Mouse (Mus musculus) forebrain, embryonic 13.5 days (tissue): ENCODE data around the gene Natd1. TPM values are rescaled to one million over a fixed set of nuclear protein-coding genes. Genes with fewer than 3 reads are reported as not detected.

Experiments
- ATAC-seq: fragments of 200-750 bp; cut with Nextera tagmentation; 2 replicates; pipeline ENCODE4 v1.8.0; 2017
- H3K27ac ChIP-seq: fragments of 300-500 bp; sonication (generic); 2 replicates; pipeline ENCODE4 v1.5.1; 2015; ENCODE audit warnings: inconsistent platforms, mild to moderate bottlenecking, moderate library complexity
- H3K27me3 ChIP-seq: fragments of 300-500 bp; sonication (generic); 2 replicates; pipeline ENCODE4 v1.6.1; 2015; ENCODE audit warnings: mild to moderate bottlenecking, inconsistent platforms
- H3K36me3 ChIP-seq: fragments of 300-500 bp; sonication (generic); 2 replicates; pipeline ENCODE4 v1.6.1; 2015; ENCODE audit warnings: mild to moderate bottlenecking, inconsistent platforms; ENCODE audit not compliant: poor library complexity, severe bottlenecking
- H3K4me1 ChIP-seq: fragments of 300-500 bp; sonication (generic); 2 replicates; pipeline ENCODE4 v1.6.1; 2015; ENCODE audit warnings: inconsistent platforms
- H3K4me2 ChIP-seq: fragments of 300-500 bp; sonication (generic); 2 replicates; pipeline ENCODE4 v1.6.1; 2015; ENCODE audit warnings: inconsistent platforms, mild to moderate bottlenecking, moderate library complexity
- H3K4me3 ChIP-seq: fragments of 300-500 bp; sonication (generic); 2 replicates; pipeline ENCODE4 v1.5.1; 2015; ENCODE audit warnings: mild to moderate bottlenecking, inconsistent platforms
- H3K9ac ChIP-seq: fragments of 300-500 bp; sonication (generic); 2 replicates; pipeline ENCODE4 v1.6.1; 2015; ENCODE audit warnings: mild to moderate bottlenecking, inconsistent platforms
- H3K9me3 ChIP-seq: fragments of 300-500 bp; sonication (generic); replicated peaks from 2 replicates; pipeline ENCODE4 v1.6.1; 2016; ENCODE audit warnings: inconsistent platforms
- WGBS: fragments of 180-500 bp; shearing (Covaris S2); methylation state at CpG from one replicate; pipeline ENCODE4 v1.1.7; 2015; 5-methylcytosine and 5-hydroxymethylcytosine counted together
- polyA plus RNA-seq: library from polyadenylated mRNA; unstranded; fragments of >200 nt; fragmentation: Nextera tagmentation; extraction: Ambion mirVana; gene quantifications from 2 replicates; pipeline ENCODE4 v1.2.1, GENCODE M21; 2015

The Natd1 gene
- polyA plus RNA-seq, 1 experiment from 2014 or later: 33.7 TPM

DNA sequence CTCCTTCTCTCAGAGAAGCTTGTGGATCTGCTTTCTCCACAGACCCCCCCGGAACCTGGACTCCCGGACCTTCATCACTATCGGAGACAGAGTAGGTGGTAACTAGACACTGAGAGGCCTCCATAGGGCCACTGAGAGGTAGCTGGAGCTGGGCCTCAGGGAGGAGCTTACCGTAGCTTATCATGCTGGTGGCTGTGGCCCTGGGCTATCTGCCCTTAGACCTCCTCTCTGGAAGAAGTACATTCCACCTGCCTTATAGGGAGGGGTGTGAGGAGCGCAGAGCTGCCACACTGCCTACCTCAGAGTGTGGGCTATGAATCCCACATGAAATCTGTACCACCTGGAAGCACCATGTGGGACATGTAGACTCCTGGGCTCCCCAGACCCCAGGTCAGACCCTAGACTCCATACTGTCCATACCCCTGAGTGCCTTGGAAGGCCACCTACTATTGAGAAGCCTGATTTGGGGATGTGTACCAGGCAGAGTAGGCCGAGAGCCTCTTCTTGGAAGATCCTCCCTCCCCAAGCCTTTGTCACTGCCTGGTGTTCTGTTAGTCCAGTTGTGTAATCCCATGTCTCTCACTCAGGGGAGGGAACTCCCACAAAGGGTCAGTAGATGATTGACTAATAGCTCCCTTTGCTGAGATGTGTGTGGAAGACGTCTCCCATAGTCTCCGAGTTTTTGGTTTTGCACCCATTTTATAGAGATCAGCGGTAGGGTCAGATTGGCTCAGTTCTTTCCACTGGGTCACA is 27.9 kb upstream of the Natd1 start:
- 96% methylated on average over 9 of the region's 9 CpGs for WGBS
- H3K36me3 ChIP-seq: peaks cover 56% of the 10 kb centered on the region
- H3K9me3 ChIP-seq: no peaks in the 10 kb centered on the region
- H3K27me3 ChIP-seq: no peaks in the 10 kb centered on the region
- no peaks in the 10 kb centered on the region for H3K4me1 ChIP-seq
- no peak overlapping the region for H3K27ac ChIP-seq
- no peak overlapping the region for H3K4me2 ChIP-seq
- ATAC-seq: no peak
- no peak overlapping the region for H3K9ac ChIP-seq
- no peak overlapping the region for H3K4me3 ChIP-seq

DNA sequence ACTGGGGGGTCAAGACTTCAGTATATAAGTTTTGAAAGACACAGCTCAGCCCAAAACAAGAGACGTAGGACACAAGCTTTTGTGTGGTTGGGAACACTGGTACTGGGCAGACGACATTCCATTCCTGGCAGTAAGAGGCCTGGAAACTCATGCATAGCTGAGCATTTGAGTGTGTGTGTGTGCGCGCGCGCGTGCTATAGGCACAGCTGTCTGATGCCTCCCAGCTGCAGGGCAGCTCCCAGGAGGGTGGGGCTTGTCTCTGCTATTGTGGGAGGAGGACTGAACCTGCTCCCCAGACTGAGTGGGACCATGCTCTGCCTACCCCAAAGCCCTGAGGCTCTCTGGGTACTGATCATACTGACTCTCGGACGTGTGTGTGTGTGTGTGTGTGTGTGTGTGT is 26.8 kb upstream of the Natd1 start:
- no peaks in the 10 kb centered on the region for H3K4me1 ChIP-seq
- H3K27ac ChIP-seq: no peak overlapping the region
- peaks cover 45% of the 10 kb centered on the region for H3K36me3 ChIP-seq
- no peak for ATAC-seq
- H3K9ac ChIP-seq: no peak overlapping the region
- no peaks in the 10 kb centered on the region for H3K27me3 ChIP-seq
- 72% methylated on average over 9 of the region's 9 CpGs for WGBS
- no peaks in the 10 kb centered on the region for H3K9me3 ChIP-seq
- no peak overlapping the region for H3K4me2 ChIP-seq
- H3K4me3 ChIP-seq: no peak overlapping the region

DNA sequence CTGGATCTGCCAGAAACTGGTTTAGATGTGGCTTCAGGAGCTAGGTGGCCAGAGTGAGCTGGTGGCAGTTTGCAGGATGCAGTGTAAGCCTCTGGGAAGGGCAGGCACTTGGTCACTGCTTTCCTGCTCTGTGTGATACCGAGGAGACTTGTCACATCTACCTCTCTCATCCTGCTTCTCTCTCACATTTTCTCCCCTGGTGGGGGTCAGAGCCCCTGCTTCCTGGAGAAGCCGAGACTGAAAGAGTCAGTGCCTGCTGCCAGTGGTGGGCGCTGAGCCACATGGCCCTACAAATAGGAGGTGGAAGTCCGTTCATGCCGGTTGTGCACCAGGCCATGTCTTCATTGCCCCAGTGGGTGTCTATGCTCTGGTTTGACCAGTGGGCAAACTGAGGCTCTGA is 26.0 kb upstream of the Natd1 start:
- Histone ChIP-seq H3K36me3 (peaks cover 36% of the 10 kb centered on the region), H3K27ac (no peak overlapping the region), H3K4me3 (no peak overlapping the region), H3K27me3 (no peaks in the 10 kb centered on the region), H3K4me2 (no peak overlapping the region), H3K9ac (no peak overlapping the region), H3K9me3 (no peaks in the 10 kb centered on the region), H3K4me1 (0 out of 2 replicates have a peak, but pooled peaks cover 2% of the 10 kb centered on the region)
- 90% methylated on average over 5 of the region's 5 CpGs for WGBS
- ATAC-seq: no peak

DNA sequence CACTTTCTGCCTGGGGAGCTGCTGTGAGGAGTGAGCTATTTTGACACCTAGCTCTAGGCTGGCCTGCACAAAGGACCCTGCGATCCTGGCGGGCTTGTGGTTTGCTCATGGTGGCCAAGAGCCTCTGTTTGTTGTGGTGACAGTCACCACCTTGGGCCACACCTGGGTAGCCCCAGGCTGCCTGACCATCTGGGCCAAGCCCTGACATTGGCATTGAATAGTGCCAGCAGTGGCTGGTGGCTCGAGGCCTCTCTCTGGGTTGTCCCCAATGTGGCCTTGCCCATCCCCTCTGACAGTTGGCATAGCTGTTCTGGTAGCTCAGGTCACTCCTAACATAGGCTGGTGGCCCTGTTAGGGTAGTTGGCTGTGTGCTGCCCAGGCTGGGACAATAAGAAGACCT is 24.9 kb upstream of the Natd1 start:
- no peak for ATAC-seq
- H3K4me1 ChIP-seq: 0 out of 2 replicates have a peak, but pooled peaks cover 2% of the 10 kb centered on the region
- no peak overlapping the region for H3K9ac ChIP-seq
- H3K4me2 ChIP-seq: no peak overlapping the region
- 97% methylated on average over 3 of the region's 3 CpGs for WGBS
- no peaks in the 10 kb centered on the region for H3K27me3 ChIP-seq
- H3K4me3 ChIP-seq: no peak overlapping the region
- H3K9me3 ChIP-seq: no peaks in the 10 kb centered on the region
- peaks cover 27% of the 10 kb centered on the region for H3K36me3 ChIP-seq
- no peak overlapping the region for H3K27ac ChIP-seq

DNA sequence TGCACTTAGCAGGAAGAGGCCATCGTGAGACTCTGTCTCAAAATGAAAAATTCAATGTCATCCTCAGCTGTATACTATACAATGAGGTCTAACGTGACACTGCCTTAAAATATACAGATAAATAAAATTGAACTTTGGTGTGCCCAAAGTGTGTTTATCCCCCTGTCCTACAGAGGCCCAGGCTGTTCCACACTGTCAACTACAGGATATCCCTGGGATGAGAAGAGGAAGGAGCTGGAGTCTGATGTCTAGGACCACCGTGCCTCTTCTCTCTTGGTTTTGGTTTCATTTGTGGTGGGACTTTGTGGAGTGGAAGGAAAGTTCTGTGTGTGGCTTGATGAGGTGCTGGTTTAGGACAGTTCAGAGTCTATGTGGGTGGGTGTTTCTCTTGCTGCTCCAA is 23.1 kb upstream of the Natd1 start:
- peaks cover 19% of the 10 kb centered on the region for H3K4me1 ChIP-seq
- ATAC-seq: no peak
- no peak overlapping the region for H3K9ac ChIP-seq
- H3K27me3 ChIP-seq: no peaks in the 10 kb centered on the region
- no peak overlapping the region for H3K4me2 ChIP-seq
- H3K4me3 ChIP-seq: no peak overlapping the region
- H3K36me3 ChIP-seq: peaks cover 9% of the 10 kb centered on the region; the same call in 1 of the 2 replicates
- 83% methylated on average over 3 of the region's 3 CpGs for WGBS
- H3K27ac ChIP-seq: no peak overlapping the region
- no peaks in the 10 kb centered on the region for H3K9me3 ChIP-seq

DNA sequence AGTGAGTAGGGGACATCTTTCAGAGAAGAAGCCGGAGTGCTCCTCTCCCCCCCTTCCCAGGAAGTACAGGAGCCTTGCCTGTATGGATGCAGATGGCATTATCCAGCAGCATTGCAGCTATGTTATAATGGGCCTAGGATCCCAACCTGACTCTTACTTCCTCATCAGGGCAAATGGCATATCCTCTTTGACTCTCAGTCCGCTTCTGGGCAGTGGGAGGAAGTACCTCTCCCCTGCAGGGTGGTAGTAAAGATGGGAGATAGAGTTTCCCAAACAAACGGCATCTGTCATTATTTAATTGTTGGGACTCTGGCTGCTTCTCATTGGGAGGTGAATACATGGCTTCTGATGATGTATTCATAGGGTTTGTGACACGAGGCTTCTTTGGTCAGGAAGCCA is 21.4 kb upstream of the Natd1 start:
- H3K27ac ChIP-seq: no peak overlapping the region
- no peak overlapping the region for H3K4me3 ChIP-seq
- ATAC-seq: no peak
- no peak overlapping the region for H3K4me2 ChIP-seq
- peaks cover 26% of the 10 kb centered on the region for H3K4me1 ChIP-seq
- no peak overlapping the region; the same call in 1 of the 2 replicates for H3K9ac ChIP-seq
- H3K27me3 ChIP-seq: no peaks in the 10 kb centered on the region
- WGBS: 84% methylated on average over 4 of the region's 4 CpGs
- H3K36me3 ChIP-seq: no peaks in the 10 kb centered on the region
- H3K9me3 ChIP-seq: no peaks in the 10 kb centered on the region

DNA sequence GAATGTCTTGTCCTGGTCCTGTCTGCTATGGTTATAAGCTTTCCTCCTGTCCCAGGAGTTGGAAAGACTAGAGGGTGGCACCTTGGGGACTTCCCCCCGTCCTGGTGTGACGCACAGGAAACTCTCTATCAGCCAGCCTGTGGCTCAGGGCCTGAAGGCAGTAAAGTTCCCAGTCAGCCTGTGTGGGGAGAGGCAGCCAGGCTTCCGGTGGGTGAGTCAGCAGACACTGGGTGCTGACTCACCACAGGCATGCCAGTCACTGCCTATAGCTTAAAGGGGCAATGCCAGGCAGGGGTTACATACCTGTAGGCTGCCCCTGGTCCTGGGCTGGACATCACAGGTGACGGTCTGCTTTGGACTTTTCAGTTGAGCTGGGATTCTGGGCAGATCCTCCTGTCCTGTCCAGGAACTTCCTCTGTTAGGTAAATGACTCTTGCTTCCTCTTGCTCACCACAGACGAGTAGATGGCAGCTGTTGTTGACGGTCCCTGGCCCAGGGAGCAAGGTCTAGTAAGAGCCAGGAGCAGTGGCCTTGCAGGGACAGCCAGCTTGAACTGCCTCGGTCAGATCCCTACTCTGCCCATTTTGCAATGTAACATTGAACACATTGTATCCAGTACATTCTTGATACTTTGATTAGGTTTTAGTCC is 20.9 kb upstream of the Natd1 start:
- H3K9ac ChIP-seq: no peak overlapping the region
- WGBS: 89% methylated on average over 7 of the region's 7 CpGs
- H3K36me3 ChIP-seq: no peaks in the 10 kb centered on the region
- H3K4me1 ChIP-seq: peaks cover 28% of the 10 kb centered on the region
- no peaks in the 10 kb centered on the region for H3K9me3 ChIP-seq
- H3K4me3 ChIP-seq: no peak overlapping the region
- no peak overlapping the region for H3K4me2 ChIP-seq
- H3K27ac ChIP-seq: no peak overlapping the region
- peaks cover 2% of the 10 kb centered on the region; the same call in 1 of the 2 replicates for H3K27me3 ChIP-seq
- no peak for ATAC-seq

DNA sequence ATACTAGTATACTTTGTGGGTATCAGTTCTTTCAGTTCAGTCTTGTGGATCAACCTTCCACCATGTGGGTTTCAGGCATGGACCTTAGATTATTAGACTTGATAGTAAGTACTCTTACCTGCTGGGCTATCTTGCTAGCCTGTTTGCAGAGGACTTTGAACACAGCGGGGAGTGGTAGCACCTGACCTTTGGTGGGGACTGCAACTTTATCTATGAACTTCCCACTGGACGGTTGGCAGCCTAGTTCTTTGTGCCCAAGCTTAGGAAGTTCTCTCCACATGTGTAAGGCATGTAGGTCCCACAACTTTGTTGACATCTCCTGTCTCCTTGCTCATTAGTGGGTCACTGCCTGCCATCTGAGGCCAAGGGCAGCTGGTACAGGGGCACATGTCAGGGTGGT is 20.2 kb upstream of the Natd1 start:
- Histone ChIP-seq H3K9ac (no peak overlapping the region), H3K27me3 (peaks cover 6% of the 10 kb centered on the region; the same call in 1 of the 2 replicates), H3K36me3 (no peaks in the 10 kb centered on the region), H3K4me2 (no peak overlapping the region), H3K9me3 (no peaks in the 10 kb centered on the region), H3K4me1 (peaks cover 28% of the 10 kb centered on the region), H3K4me3 (no peak overlapping the region), H3K27ac (no peak overlapping the region)
- ATAC-seq: no peak
- WGBS: 86% methylated on average over 2 of the region's 2 CpGs

DNA sequence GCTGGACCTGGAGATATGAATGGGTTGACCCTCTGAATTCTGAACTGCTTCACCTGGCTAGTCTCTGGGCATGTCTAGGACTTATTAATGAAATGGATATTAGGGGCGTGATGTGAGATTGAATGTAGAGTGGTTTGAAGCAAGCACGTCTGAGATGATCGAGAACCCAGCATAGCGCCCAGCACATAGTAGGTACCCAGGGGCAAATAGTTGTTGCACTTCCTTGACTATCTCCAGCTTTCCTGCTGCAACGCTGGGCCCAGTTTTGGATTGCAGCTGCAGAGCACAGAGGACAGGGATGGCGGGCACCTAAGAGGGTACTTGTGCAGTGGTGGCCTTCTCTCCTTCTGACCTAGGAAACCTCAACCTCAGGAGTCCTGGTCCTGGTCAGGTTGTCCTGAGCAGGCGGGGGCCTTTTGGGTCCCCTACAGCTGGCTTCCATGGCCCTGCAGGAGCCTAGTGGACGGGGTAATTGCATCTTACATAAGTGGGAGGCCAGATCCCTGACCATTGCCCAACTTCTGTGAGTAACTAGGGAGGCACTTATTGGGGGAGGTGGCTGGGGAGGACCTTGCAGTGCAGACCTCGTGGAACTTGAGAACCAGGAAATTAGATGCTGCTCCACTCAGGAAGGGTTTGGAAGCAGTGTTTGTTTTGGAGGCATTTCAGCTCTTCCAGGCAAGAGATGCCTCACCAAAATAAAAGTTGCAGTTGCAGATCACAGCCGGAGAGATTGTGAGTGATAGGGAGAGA is 18.8 kb upstream of the Natd1 start:
- 82% methylated on average over 10 of the region's 10 CpGs for WGBS
- peak overlapping the region; percentile 82; the same call in 1 of the 2 replicates for H3K9ac ChIP-seq
- peak overlapping the region; percentile 84 for H3K4me2 ChIP-seq
- H3K36me3 ChIP-seq: no peaks in the 10 kb centered on the region
- peaks cover 28% of the 10 kb centered on the region for H3K4me1 ChIP-seq
- H3K9me3 ChIP-seq: no peaks in the 10 kb centered on the region
- H3K27me3 ChIP-seq: peaks cover 6% of the 10 kb centered on the region; the same call in 1 of the 2 replicates
- H3K27ac ChIP-seq: no peak overlapping the region
- no peak for ATAC-seq
- H3K4me3 ChIP-seq: peak overlapping the region; percentile 67; the same call in 1 of the 2 replicates

DNA sequence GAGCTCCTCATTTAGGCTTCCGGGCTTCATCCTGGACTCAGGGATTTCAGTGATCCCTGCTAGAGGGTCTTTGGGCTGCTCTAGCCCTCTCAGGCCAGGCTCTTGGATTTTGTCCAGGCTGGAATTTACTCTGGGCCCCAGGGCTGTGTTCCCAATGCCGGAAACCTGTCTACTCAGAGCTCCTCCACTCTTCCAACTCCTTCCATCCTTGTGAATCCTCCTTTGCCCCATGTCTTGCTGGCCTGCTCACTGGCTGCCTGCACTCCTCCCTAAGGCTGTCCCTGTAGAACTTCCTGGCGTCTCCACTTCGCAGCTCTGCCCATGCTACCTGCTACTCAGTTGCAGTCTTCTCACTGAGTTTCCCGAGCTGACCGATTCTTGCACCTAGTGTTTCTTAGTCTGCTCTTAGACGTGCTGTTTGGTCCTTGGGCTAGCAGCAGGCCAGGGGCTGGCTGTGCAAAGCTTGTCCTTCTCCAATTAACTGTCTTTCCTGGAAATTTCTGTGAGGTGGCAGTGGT is 18.0 kb upstream of the Natd1 start:
- Histone ChIP-seq H3K27ac (no peak overlapping the region), H3K27me3 (peaks cover 6% of the 10 kb centered on the region; the same call in 1 of the 2 replicates), H3K4me1 (peaks cover 31% of the 10 kb centered on the region), H3K4me2 (peak overlapping the region; percentile 84), H3K9me3 (no peaks in the 10 kb centered on the region), H3K36me3 (no peaks in the 10 kb centered on the region), H3K4me3 (peak overlapping the region; percentile 67), H3K9ac (peak overlapping the region; percentile 82)
- ATAC-seq: no peak
- WGBS: 8% methylated on average over 7 of the region's 7 CpGs

DNA sequence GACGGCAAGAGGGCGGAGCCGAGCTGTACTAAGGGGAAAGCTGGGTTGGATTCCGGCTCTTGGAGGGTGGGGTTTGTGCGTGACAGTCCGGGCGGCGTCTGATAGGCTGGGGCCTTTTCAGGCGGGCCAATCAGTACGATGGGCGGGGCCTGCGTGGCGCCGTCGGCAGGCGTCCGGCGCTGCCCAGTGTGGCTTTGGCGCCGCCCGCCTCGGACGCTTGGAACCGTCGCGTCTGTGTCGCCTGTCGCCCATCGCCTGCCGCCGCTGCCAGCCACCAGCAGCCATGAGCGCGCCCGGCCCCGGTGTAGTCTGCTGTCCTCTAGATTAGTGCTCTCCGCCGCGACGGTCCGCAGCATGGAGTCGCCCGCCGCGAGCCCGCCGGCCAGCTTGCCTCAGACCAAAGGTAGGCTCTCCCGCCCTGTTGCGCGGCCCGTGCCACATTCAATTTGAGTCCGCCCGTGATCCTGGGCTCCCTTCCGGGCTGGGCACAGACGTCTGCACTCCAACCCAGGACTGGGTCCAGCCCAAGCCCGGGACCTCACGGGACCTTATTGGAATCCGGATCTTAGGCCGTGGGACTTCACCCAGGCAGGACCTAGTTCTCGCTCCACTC is 17.4 kb upstream of the Natd1 start, which contains the start of gene Map2k3:
TSS of gene Map2k3 (plus strand) at position 165 of the 613 bp plus-strand sequence.
- H3K9ac ChIP-seq: peak within 1 kb of the TSS; percentile 82
- peak; percentile 97 for ATAC-seq
- H3K27ac ChIP-seq: no peak within 1 kb of the TSS
- H3K36me3 ChIP-seq: no peaks in the 10 kb centered on the region
- peak within 1 kb of the TSS; percentile 67 for H3K4me3 ChIP-seq
- peaks cover 6% of the 10 kb centered on the region; the same call in 1 of the 2 replicates for H3K27me3 ChIP-seq
- H3K4me1 ChIP-seq: peaks cover 36% of the 10 kb centered on the region
- WGBS: under 1% methylated on average over 59 of the region's 59 CpGs
- H3K9me3 ChIP-seq: no peaks in the 10 kb centered on the region
- H3K4me2 ChIP-seq: peak within 1 kb of the TSS; percentile 84
